Mouse (Mus musculus): Measurements from ENCODE around the gene Wnt5b. TPM values are rescaled to one million over a fixed set of nuclear protein-coding genes. Genes with fewer than 3 reads are reported as not detected.

Wnt5b gene
- polyA plus RNA-seq, 1 experiment = not detected

DNA sequence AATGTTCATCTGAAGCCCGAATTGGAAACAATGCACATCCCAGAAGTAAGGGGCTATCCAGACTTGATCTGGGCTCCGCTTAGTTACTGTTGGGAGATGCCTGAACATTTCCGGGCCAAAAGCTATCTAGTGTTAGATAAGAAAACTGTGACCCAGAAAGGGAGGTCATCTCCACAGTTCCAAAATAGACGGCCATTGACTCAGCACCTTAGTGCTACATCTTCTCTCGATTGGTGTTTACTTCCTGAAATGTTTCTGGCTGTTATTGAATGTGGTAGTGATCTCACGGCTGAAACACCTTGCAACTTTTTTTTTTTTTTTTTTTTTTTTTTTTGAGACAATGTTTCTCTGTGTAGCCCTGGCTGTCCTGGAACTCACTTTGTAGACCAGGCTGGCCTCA is 68.2 kb downstream of the Wnt5b start:
- Histone ChIP-seq H3K4me1 (ENCODE audit: control insufficient read depth, insufficient read depth, low read length) (peaks cover 6% of the 10 kb centered on the region; the same call in 1 of the 2 replicates), H3K27ac (ENCODE audit: insufficient read depth, low read depth, low read length) (no peak overlapping the region), H3K4me3 (ENCODE audit: insufficient read depth, low read depth, low read length) (no peak overlapping the region)
- TF ChIP-seq CTCF (IDR thresholded peaks at IDR 0.05; ENCODE audit: insufficient read depth, low read depth, low read length) = no peak
- no peak for TF ChIP-seq POLR2A (IDR thresholded peaks at IDR 0.05; ENCODE audit: insufficient read depth, low read depth, low read length)
- WGBS = 93% methylated on average over 6 of the region's 6 CpGs

DNA sequence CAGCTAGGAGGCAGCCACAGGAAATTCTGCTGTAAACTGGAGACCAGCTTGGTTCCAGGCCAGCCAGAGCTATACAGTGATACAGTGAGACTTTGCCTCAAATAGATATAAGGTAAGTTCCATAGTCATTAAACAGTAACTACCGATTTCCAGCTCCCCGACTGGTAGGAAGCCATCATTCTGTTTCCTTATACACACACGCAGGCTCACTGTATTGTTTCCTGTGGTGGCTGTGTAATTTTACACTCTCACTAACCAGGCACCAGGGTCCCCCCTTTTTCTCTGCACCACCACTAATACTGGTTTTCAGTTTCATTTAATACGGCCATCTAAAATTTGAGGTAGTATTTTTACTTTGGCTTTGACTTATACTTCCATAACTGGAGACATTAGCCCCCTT is 70.2 kb downstream of the Wnt5b start:
- Histone ChIP-seq H3K4me1 (ENCODE audit: control insufficient read depth, insufficient read depth, low read length) (no peaks in the 10 kb centered on the region), H3K27ac (ENCODE audit: insufficient read depth, low read depth, low read length) (no peak overlapping the region), H3K4me3 (ENCODE audit: insufficient read depth, low read depth, low read length) (no peak overlapping the region)
- 84% methylated on average over 4 of the region's 4 CpGs for WGBS
- no peak for TF ChIP-seq POLR2A (IDR thresholded peaks at IDR 0.05; ENCODE audit: insufficient read depth, low read depth, low read length)
- TF ChIP-seq CTCF (IDR thresholded peaks at IDR 0.05; ENCODE audit: insufficient read depth, low read depth, low read length) = no peak

DNA sequence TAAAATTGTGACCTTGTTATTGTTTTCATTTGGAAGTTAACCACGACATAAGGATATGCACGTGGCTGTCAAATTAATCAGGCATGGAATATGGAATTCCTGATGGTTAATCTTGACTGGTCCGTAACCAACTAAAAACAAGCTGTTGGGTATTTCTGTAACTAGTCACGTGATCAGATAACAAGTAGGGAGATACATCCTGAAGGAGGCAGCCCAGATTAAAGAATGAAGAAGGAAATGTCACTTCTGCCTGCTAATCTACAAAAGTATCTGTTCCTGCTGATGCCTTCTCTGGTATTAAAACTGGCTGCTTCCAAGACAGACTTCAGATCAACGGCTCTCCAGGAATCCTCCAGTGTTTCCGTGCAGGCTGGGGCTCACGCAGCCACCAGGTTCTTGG is 70.7 kb downstream of the Wnt5b start:
- H3K27ac ChIP-seq (ENCODE audit: insufficient read depth, low read depth, low read length) = no peak overlapping the region
- no peak overlapping the region for H3K4me3 ChIP-seq (ENCODE audit: insufficient read depth, low read depth, low read length)
- 79% methylated on average over 7 of the region's 7 CpGs for WGBS
- no peaks in the 10 kb centered on the region for H3K4me1 ChIP-seq (ENCODE audit: control insufficient read depth, insufficient read depth, low read length)
- TF ChIP-seq POLR2A (IDR thresholded peaks at IDR 0.05; ENCODE audit: insufficient read depth, low read depth, low read length) (no peak), CTCF (IDR thresholded peaks at IDR 0.05; ENCODE audit: insufficient read depth, low read depth, low read length) (no peak)

DNA sequence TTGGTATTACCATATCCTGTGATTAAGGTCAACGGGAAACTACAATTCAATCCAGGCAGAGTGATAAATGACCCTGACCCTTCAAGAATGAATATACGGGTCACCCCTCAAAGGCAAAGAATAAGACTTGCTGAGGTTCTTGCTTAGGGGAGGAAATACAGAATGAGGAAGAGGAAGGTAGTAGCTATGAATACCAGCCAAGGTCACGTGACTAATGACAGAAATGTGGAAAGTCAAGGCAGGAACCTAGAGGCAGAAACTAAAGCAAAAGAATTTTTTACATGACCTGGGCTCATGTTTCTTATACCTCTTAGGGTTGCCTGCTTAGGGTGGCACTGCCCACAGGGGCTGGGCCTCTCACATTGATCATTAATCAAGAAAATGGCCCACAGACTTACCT is 71.4 kb downstream of the Wnt5b start:
- Histone ChIP-seq H3K4me3 (ENCODE audit: insufficient read depth, low read depth, low read length) (no peak overlapping the region), H3K4me1 (ENCODE audit: control insufficient read depth, insufficient read depth, low read length) (0 out of 2 replicates have a peak, but pooled peaks cover 3% of the 10 kb centered on the region), H3K27ac (ENCODE audit: insufficient read depth, low read depth, low read length) (no peak overlapping the region)
- no peak for TF ChIP-seq POLR2A (IDR thresholded peaks at IDR 0.05; ENCODE audit: insufficient read depth, low read depth, low read length)
- 86% methylated on average over 3 of the region's 3 CpGs for WGBS

- TF ChIP-seq POLR2A (IDR thresholded peaks at IDR 0.05; ENCODE audit: insufficient read depth, low read depth, low read length) (no peak), CTCF (IDR thresholded peaks at IDR 0.05; ENCODE audit: insufficient read depth, low read depth, low read length) (no peak)
- no peak overlapping the region for H3K27ac ChIP-seq (ENCODE audit: insufficient read depth, low read depth, low read length)
- peaks cover 6% of the 10 kb centered on the region; the same call in 1 of the 2 replicates for H3K4me1 ChIP-seq (ENCODE audit: control insufficient read depth, insufficient read depth, low read length)
- H3K4me3 ChIP-seq (ENCODE audit: insufficient read depth, low read depth, low read length) = no peak overlapping the region
- WGBS = 16% methylated on average over 5 of the region's 5 CpGs
Measured at GRCm38 (mm10) chr6:119472135-119472534, 72.0 kb downstream of the Wnt5b start.

DNA sequence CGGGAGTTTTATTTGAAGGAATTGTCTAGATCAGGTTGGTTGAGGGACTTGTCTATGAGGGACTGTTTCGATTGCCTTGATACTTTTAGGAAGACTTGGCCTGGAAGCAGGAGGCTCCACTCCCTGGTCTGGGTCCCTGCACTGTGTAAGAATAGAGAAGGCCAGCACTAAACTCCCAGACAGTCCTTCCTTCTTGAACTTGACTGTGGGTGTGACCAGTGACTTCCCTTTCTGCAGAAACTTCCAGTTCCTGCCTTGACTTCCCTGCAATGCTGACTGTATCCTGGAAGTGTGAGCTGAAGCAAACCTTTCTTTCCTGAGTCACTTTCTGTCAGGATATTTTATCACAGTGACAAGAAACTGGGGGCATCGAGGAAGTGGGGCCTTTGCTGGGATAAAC is 73.4 kb downstream of the Wnt5b start:
- WGBS = 88% methylated on average over 3 of the region's 3 CpGs
- Histone ChIP-seq H3K27ac (ENCODE audit: insufficient read depth, low read depth, low read length) (no peak overlapping the region), H3K4me3 (ENCODE audit: insufficient read depth, low read depth, low read length) (no peak overlapping the region), H3K4me1 (ENCODE audit: control insufficient read depth, insufficient read depth, low read length) (peaks cover 7% of the 10 kb centered on the region; the same call in 1 of the 2 replicates)
- TF ChIP-seq CTCF (IDR thresholded peaks at IDR 0.05; ENCODE audit: insufficient read depth, low read depth, low read length) = no peak
- TF ChIP-seq POLR2A (IDR thresholded peaks at IDR 0.05; ENCODE audit: insufficient read depth, low read depth, low read length) = no peak

GRCm38 (mm10) chr6:119467785-119468059 is 76.4 kb downstream of the Wnt5b start:
- no peak for TF ChIP-seq CTCF (IDR thresholded peaks at IDR 0.05; ENCODE audit: insufficient read depth, low read depth, low read length)
- TF ChIP-seq POLR2A (IDR thresholded peaks at IDR 0.05; ENCODE audit: insufficient read depth, low read depth, low read length) = no peak
- WGBS = 84% methylated on average over 2 of the region's 2 CpGs
- peaks cover 7% of the 10 kb centered on the region; the same call in 1 of the 2 replicates for H3K4me1 ChIP-seq (ENCODE audit: control insufficient read depth, insufficient read depth, low read length)
- no peak overlapping the region for H3K4me3 ChIP-seq (ENCODE audit: insufficient read depth, low read depth, low read length)
- no peak overlapping the region for H3K27ac ChIP-seq (ENCODE audit: insufficient read depth, low read depth, low read length)

- 78% methylated on average over 10 of the region's 10 CpGs for WGBS
- TF ChIP-seq POLR2A (IDR thresholded peaks at IDR 0.05; ENCODE audit: insufficient read depth, low read depth, low read length) = no peak
- no peak for TF ChIP-seq CTCF (IDR thresholded peaks at IDR 0.05; ENCODE audit: insufficient read depth, low read depth, low read length)
- peaks cover 7% of the 10 kb centered on the region; the same call in 1 of the 2 replicates for H3K4me1 ChIP-seq (ENCODE audit: control insufficient read depth, insufficient read depth, low read length)
- H3K27ac ChIP-seq (ENCODE audit: insufficient read depth, low read depth, low read length) = no peak overlapping the region
- no peak overlapping the region for H3K4me3 ChIP-seq (ENCODE audit: insufficient read depth, low read depth, low read length)
Measured at GRCm38 (mm10) chr6:119466921-119467784, 77.0 kb downstream of the Wnt5b start.

DNA sequence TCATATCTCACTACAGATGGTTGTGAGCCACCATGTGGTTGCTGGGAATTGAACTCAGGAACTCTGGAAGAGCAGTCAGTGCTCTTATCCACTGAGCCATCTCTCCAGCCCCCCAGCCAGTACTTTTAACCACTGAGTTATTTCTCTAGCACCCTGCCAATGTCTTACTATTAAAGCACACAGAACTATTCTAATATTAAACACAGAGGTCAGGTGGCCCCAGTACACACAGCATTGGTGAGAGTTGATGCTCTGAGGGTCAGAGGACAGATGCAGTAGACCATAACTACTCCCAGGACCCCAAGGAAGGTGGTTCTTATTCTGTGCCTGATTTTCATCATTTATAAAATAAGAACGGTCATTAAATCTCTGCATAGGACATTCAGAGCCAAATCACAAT is 78.0 kb downstream of the Wnt5b start:
- no peak for TF ChIP-seq POLR2A (IDR thresholded peaks at IDR 0.05; ENCODE audit: insufficient read depth, low read depth, low read length)
- no peak for TF ChIP-seq CTCF (IDR thresholded peaks at IDR 0.05; ENCODE audit: insufficient read depth, low read depth, low read length)
- Histone ChIP-seq H3K4me1 (ENCODE audit: control insufficient read depth, insufficient read depth, low read length) (peaks cover 7% of the 10 kb centered on the region; the same call in 1 of the 2 replicates), H3K4me3 (ENCODE audit: insufficient read depth, low read depth, low read length) (no peak overlapping the region), H3K27ac (ENCODE audit: insufficient read depth, low read depth, low read length) (no peak overlapping the region)
- WGBS = 94% methylated on average over 1 of the region's 1 CpGs
